Mouse (Mus musculus): ENCODE measurements around the gene Vegfd. TPM values are rescaled to one million over a fixed set of nuclear protein-coding genes. Genes with fewer than 3 reads are reported as not detected.

The Vegfd gene
- polyA plus RNA-seq, 1 experiment = not detected

DNA sequence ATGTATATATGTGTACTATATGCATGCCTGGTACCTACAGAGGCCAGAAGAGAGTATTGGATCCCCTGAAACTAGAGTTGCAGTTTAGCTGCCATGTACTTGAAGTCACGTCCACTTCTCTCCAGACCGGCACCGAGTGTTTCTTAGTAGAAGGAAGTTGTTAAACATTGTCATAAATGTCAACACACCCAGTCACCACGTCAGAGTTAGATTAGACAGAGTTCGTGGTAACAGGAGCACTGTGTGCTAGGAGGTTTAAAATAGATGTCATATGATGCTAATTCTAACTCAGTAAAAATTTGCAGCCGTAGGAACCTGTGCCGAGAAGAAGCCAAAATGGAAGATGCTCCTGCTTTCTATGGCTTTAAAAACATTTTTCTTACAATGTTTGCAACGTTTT is 63.5 kb downstream of the Vegfd start, which contains the start of gene Asb11:
TSS of gene Asb11 (plus strand) at position 286 of the 400 bp plus-strand sequence.
- TF ChIP-seq GATA1 (IDR thresholded peaks at IDR 0.05; ENCODE audit: borderline replicate concordance, low read length) = no peak
- TF ChIP-seq FLI1 (IDR thresholded peaks at IDR 0.05; ENCODE audit: low read length) = no peak
- H3K9me3 ChIP-seq = no peaks in the 10 kb centered on the region
- peaks cover 15% of the 10 kb centered on the region for H3K36me3 ChIP-seq (replicated peaks; ENCODE audit: low read length)
- H3K27me3 ChIP-seq (replicated peaks) = peaks cover 8% of the 10 kb centered on the region
- H3K4me1 ChIP-seq = peaks cover 41% of the 10 kb centered on the region
- no peak within 1 kb of the TSS for H3K4me3 ChIP-seq (replicated peaks)

DNA sequence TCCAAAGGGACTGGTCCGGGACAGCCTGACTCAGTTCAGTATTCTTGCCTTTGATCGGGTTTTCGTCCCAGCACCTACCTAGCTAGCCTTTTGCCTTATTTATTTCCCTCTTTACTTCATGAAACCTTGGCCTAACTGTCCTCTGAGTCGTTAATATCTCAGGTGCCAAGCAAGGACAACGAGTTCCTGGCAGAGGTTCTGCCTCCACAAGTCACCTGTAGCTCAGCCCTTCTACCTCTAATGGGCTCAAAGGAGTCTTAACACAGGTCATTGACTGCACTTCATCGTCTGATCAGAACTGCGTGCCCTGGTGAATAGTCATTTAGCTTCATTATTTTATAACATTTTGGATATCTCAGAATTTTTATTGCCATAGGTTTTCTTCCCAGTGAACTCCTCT is 66.3 kb downstream of the Vegfd start:
- H3K9me3 ChIP-seq = no peaks in the 10 kb centered on the region
- peaks cover 26% of the 10 kb centered on the region for H3K4me1 ChIP-seq
- peaks cover 15% of the 10 kb centered on the region for H3K27me3 ChIP-seq (replicated peaks)

DNA sequence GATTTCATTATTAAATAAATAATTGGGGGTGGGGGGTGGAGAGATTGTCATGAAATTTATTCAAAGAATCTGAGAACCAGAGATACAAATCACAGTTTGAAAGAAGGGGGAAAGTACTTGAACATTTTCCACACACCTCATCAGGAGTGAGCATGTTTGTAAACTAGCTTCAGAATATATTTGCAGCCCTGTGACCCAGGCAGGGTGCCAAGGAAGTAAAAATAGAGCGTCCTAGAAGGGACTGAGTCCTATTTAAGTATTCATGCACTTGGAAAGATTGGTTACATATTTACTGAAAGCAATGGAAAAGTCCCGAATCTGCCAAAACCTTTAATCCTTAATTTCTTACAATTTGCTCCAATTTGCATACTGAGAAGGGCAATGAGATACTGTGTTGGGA is 67.0 kb downstream of the Vegfd start:
- H3K4me1 ChIP-seq = peaks cover 23% of the 10 kb centered on the region
- H3K36me3 ChIP-seq (replicated peaks; ENCODE audit: low read length) = peaks cover 1% of the 10 kb centered on the region
- peaks cover 15% of the 10 kb centered on the region for H3K27me3 ChIP-seq (replicated peaks)
- H3K4me3 ChIP-seq (replicated peaks) = no peak overlapping the region
- TF ChIP-seq FLI1 (IDR thresholded peaks at IDR 0.05; ENCODE audit: low read length) (no peak), GATA1 (IDR thresholded peaks at IDR 0.05; ENCODE audit: borderline replicate concordance, low read length) (no peak)
- no peaks in the 10 kb centered on the region for H3K9me3 ChIP-seq

More for the DNA sequence above, 66.3 kb downstream of the Vegfd start:
- H3K36me3 ChIP-seq (replicated peaks; ENCODE audit: low read length) = peaks cover 5% of the 10 kb centered on the region
- TF ChIP-seq FLI1 (IDR thresholded peaks at IDR 0.05; ENCODE audit: low read length) (no peak), GATA1 (IDR thresholded peaks at IDR 0.05; ENCODE audit: borderline replicate concordance, low read length) (no peak)
- no peak overlapping the region for H3K4me3 ChIP-seq (replicated peaks)

DNA sequence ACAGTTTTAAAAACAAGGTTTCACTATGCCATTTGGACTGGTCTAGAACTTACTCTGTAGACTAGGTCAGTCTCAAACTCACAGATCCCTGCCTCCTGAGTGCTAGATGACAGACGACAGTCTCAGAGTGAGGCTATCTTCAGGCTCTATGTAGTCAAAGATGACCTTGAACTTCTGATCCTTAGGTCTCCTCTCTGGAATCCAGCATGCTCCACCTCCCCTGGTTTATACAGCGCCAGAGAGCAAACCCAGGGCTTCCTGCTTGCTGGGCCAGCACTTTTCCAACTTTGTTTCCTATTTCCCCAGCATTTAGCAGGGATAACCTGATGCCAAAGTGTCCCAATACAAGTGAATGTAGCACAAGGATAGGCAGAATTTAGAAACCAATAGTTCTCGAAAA is 67.5 kb downstream of the Vegfd start:
- no peaks in the 10 kb centered on the region for H3K9me3 ChIP-seq
- no peak overlapping the region for H3K4me3 ChIP-seq (replicated peaks)
- TF ChIP-seq FLI1 (IDR thresholded peaks at IDR 0.05; ENCODE audit: low read length) (no peak), GATA1 (IDR thresholded peaks at IDR 0.05; ENCODE audit: borderline replicate concordance, low read length) (no peak)
- peaks cover 17% of the 10 kb centered on the region for H3K4me1 ChIP-seq
- peaks cover 15% of the 10 kb centered on the region for H3K27me3 ChIP-seq (replicated peaks)
- H3K36me3 ChIP-seq (replicated peaks; ENCODE audit: low read length) = no peaks in the 10 kb centered on the region

DNA sequence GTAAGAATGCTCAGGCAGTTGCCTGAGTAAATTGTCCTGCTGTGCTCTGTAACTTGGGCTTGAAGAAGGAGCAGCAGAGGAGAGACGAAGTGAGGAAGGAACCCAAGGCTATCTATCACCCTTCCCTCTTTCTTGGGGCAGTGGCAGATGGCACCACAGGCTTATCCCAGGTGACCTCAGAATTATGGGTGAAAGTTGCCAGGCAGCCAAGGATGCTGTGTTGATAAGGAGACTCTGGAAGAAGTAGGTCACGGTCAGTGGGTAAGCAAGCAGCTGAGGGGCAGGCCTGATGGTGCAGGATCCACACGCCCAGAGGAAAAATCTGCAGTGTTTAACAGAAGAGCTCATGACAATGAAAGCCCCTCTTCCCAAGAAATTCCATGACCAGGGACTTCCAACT is 68.1 kb downstream of the Vegfd start:
- H3K9me3 ChIP-seq = peaks cover under 1% of the 10 kb centered on the region; the same call in 1 of the 2 replicates
- no peaks in the 10 kb centered on the region for H3K36me3 ChIP-seq (replicated peaks; ENCODE audit: low read length)
- TF ChIP-seq GATA1 (IDR thresholded peaks at IDR 0.05; ENCODE audit: borderline replicate concordance, low read length) = no peak
- no peak overlapping the region for H3K4me3 ChIP-seq (replicated peaks)
- peaks cover 13% of the 10 kb centered on the region for H3K4me1 ChIP-seq
- H3K27me3 ChIP-seq (replicated peaks) = peaks cover 12% of the 10 kb centered on the region

DNA sequence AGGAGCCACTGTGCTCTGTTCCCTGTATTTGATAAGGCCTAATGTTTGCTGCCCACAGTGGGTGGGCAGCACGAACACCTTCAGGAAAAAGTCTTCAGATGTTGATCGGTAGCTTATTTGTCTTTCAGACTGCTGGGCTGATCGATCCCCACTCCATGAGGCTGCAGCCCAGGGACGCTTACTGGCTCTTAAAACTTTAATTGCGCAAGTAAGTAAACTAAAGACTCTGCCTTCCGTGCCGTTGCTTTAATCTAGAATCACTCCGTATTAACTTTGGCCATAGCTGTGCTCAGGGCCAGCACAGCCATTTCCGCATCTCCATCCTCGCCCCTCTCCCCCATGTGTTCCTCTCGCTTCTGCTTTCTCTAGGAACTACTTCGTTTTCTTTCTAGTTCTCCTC is 72.4 kb downstream of the Vegfd start:
- no peak overlapping the region for H3K4me3 ChIP-seq (replicated peaks)
- TF ChIP-seq GATA1 (IDR thresholded peaks at IDR 0.05; ENCODE audit: borderline replicate concordance, low read length) (no peak), FLI1 (IDR thresholded peaks at IDR 0.05; ENCODE audit: low read length) (no peak)
- peaks cover 4% of the 10 kb centered on the region; the same call in 1 of the 2 replicates for H3K9me3 ChIP-seq
- peaks cover 12% of the 10 kb centered on the region for H3K27me3 ChIP-seq (replicated peaks)
- no peaks in the 10 kb centered on the region for H3K36me3 ChIP-seq (replicated peaks; ENCODE audit: low read length)
- H3K4me1 ChIP-seq = peaks cover 10% of the 10 kb centered on the region

DNA sequence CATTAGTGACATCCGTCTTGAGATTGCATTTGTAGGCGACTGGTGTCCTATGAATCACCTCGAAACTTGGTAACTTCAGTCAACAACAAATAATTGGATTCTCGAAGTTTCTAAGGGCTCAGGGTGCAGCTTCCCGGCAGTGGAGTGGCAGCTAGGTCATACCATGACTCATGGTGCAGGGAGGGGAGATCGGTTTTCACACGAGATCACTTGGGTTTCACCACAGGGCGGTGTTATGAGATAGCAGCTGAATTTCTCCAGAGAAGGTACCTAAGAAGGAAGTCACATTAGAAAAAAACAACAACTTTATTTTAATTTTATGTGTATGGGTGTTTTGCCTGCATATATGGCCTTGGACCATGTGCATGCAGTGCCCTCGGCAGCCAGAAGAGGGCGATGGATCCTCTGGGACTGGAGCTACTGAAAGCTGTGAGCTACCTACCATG is 73.0 kb downstream of the Vegfd start:
- TF ChIP-seq GATA1 (IDR thresholded peaks at IDR 0.05; ENCODE audit: borderline replicate concordance, low read length) (no peak), FLI1 (IDR thresholded peaks at IDR 0.05; ENCODE audit: low read length) (no peak)
- H3K36me3 ChIP-seq (replicated peaks; ENCODE audit: low read length) = no peaks in the 10 kb centered on the region
- H3K4me3 ChIP-seq (replicated peaks) = no peak overlapping the region
- peaks cover 4% of the 10 kb centered on the region; the same call in 1 of the 2 replicates for H3K9me3 ChIP-seq
- H3K4me1 ChIP-seq = peaks cover 9% of the 10 kb centered on the region
- H3K27me3 ChIP-seq (replicated peaks) = peaks cover 13% of the 10 kb centered on the region

DNA sequence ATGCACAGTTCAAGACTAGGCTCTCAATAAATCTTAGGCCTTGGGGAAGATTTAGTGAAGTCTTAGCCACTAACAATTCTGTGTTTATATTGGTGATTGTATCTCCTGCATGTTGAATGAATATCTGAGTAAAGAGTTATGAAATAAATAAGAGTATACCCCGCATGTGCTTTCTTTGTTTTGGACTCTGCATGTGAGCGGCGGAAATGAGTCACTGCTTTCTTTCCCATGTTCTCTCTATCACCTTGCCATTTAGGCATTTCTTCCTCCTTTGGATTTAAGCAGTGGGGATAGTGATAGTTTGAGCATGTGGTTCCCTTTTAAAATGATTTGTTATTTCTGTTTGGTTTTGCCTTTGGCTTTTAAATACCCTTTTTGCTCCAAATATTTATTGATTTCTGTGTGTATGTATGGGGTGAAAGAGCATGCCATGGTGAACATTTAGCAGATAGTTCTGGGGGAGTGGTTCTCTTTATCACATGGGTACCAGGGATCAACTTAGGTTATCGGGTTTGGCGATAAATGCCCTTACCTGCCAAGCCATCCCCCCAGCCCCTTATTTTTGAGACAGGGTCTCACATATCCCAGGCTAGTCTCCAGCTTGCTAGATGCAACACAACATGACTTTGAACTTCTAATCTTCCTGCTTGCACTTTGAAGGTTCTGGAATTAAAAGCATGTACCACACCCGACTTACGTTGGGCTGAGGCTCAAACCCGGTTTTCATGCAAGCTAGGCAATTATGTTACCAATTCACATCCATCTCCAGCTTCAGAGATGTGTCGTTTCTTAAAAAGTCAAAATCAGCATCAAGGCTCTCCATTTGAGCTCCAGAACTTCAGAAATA is 73.9 kb downstream of the Vegfd start:
- Histone ChIP-seq H3K4me1 (peaks cover 4% of the 10 kb centered on the region; the same call in 1 of the 2 replicates), H3K4me3 (replicated peaks) (no peak overlapping the region)
- TF ChIP-seq GATA1 (IDR thresholded peaks at IDR 0.05; ENCODE audit: borderline replicate concordance, low read length) (no peak), FLI1 (IDR thresholded peaks at IDR 0.05; ENCODE audit: low read length) (no peak)

DNA sequence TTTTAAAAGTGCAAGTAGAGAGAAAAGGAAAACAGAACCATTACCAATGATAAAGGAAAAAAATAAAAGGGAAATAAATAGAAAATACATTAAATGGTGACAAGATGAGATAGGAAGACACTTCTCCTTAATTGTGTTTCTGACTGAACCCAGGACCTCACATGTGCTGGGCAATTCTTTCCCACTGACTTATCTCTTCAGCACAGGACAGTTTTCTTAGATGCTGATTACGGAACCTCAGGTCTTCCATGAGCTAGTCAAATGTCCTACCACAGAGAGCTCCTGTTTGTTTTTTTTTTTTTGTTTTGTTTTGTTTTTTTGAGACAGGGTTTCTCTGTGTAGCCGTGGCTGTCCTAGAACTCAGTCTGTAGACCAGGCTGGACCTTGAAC is 74.5 kb downstream of the Vegfd start:
- peaks cover 4% of the 10 kb centered on the region; the same call in 1 of the 2 replicates for H3K4me1 ChIP-seq
- H3K4me3 ChIP-seq (replicated peaks) = no peak overlapping the region
- TF ChIP-seq FLI1 (IDR thresholded peaks at IDR 0.05; ENCODE audit: low read length) (no peak), GATA1 (IDR thresholded peaks at IDR 0.05; ENCODE audit: borderline replicate concordance, low read length) (no peak)
- peaks cover 4% of the 10 kb centered on the region; the same call in 1 of the 2 replicates for H3K9me3 ChIP-seq
- H3K27me3 ChIP-seq (replicated peaks) = peaks cover 8% of the 10 kb centered on the region
- H3K36me3 ChIP-seq (replicated peaks; ENCODE audit: low read length) = no peaks in the 10 kb centered on the region

More for the DNA sequence above, 73.9 kb downstream of the Vegfd start:
- peaks cover 4% of the 10 kb centered on the region; the same call in 1 of the 2 replicates for H3K9me3 ChIP-seq
- peaks cover 6% of the 10 kb centered on the region for H3K27me3 ChIP-seq (replicated peaks)
- no peaks in the 10 kb centered on the region for H3K36me3 ChIP-seq (replicated peaks; ENCODE audit: low read length)

DNA sequence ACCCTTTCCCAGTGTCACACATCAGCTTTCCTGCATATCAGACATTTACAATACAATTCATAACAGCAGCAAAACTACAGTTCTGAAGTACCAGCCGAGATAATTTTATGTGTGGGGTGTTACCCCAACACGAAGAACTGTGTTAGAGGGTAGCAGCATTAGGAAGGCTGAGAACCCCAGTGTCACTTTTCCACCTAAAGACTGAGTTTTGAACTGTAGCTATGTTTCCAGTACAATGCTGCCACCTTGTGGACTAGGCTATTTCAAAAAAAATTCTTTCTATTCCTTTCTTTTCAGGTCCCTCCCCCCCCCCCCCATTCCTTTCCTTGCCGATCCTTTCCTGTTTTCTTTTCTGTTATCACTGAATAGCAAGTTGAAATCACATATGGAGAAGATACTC is 76.0 kb downstream of the Vegfd start:
- Histone ChIP-seq H3K36me3 (replicated peaks; ENCODE audit: low read length) (no peaks in the 10 kb centered on the region), H3K4me1 (peaks cover 1% of the 10 kb centered on the region; the same call in 1 of the 2 replicates), H3K4me3 (replicated peaks) (no peak overlapping the region), H3K27me3 (replicated peaks) (peaks cover 9% of the 10 kb centered on the region), H3K9me3 (peaks cover 4% of the 10 kb centered on the region; the same call in 1 of the 2 replicates)
- TF ChIP-seq GATA1 (IDR thresholded peaks at IDR 0.05; ENCODE audit: borderline replicate concordance, low read length) = no peak
- TF ChIP-seq FLI1 (IDR thresholded peaks at IDR 0.05; ENCODE audit: low read length) = no peak

Other genes with a start within 250 kb of the Vegfd start
- 0.02 TPM in 1 of 2 replicates, not detected in the other for gene Ace2, start 234.0 kb upstream of the Vegfd start, polyA plus RNA-seq (2012; ENCODE audit: insufficient read depth, low replicate concordance)
- gene Bmx, start 115.2 kb upstream of the Vegfd start, polyA plus RNA-seq (2012; ENCODE audit: insufficient read depth, low replicate concordance) = not detected in 2 replicates
- 3.5 TPM in 1 of 2 replicates, not detected in the other for gene Pir, start 104.0 kb upstream of the Vegfd start, polyA plus RNA-seq (2012; ENCODE audit: insufficient read depth, low replicate concordance)
- gene Piga, start 46.4 kb downstream of the Vegfd start, polyA plus RNA-seq (2012; ENCODE audit: insufficient read depth, low replicate concordance) = 0.36 TPM in 1 of 2 replicates, not detected in the other
- not detected in 2 replicates for gene Asb11, start 63.6 kb downstream of the Vegfd start, polyA plus RNA-seq (2012; ENCODE audit: insufficient read depth, low replicate concordance)
- not detected in 2 replicates for gene Asb9, start 132.9 kb downstream of the Vegfd start, polyA plus RNA-seq (2012; ENCODE audit: insufficient read depth, low replicate concordance)

Measured in megakaryocyte, embryonic 14.5 days (primary cell).